Mouse (Mus musculus) embryonic fibroblast, embryonic 13.5 days (primary cell): Measurements from ENCODE around the gene Spata20. TPM values are rescaled to one million over a fixed set of nuclear protein-coding genes. Genes with fewer than 3 reads are reported as not detected.

Experiments used
- H3K27ac ChIP-seq: 2 replicates; pipeline ENCODE4 v1.5.1; 2012; ENCODE audit warnings: low read length, control low read depth, inconsistent platforms; ENCODE audit not compliant: insufficient read depth
- H3K4me1 ChIP-seq: 2 replicates; pipeline ENCODE4 v1.6.1; 2011; ENCODE audit warnings: low read length; ENCODE audit not compliant: control insufficient read depth, insufficient read depth
- H3K4me3 ChIP-seq: 2 replicates; pipeline ENCODE4 v1.5.1; 2011; ENCODE audit warnings: mild to moderate bottlenecking, control low read depth, low read length; ENCODE audit not compliant: insufficient read depth
- CTCF ChIP-seq: IDR thresholded peaks from 2 replicates; pipeline ENCODE4 v1.5.1; 2011; ENCODE audit warnings: mild to moderate bottlenecking, control low read depth, low read length, moderate library complexity, borderline replicate concordance; ENCODE audit not compliant: insufficient read depth
- POLR2A ChIP-seq: IDR thresholded peaks from 2 replicates; pipeline ENCODE4 v1.6.1; 2011; ENCODE audit warnings: low read depth, mild to moderate bottlenecking, control low read depth, low read length, moderate library complexity
- polyA plus RNA-seq: library from polyadenylated mRNA; stranded (reverse); fragments of >200 nt; gene quantifications from 2 replicates; pipeline ENCODE4 v1.2.4, GENCODE M21; 2011; ENCODE audit warnings: low read depth; ENCODE audit not compliant: missing spikeins, insufficient read length

The Spata20 gene
- polyA plus RNA-seq, 1 experiment = not detected

DNA sequence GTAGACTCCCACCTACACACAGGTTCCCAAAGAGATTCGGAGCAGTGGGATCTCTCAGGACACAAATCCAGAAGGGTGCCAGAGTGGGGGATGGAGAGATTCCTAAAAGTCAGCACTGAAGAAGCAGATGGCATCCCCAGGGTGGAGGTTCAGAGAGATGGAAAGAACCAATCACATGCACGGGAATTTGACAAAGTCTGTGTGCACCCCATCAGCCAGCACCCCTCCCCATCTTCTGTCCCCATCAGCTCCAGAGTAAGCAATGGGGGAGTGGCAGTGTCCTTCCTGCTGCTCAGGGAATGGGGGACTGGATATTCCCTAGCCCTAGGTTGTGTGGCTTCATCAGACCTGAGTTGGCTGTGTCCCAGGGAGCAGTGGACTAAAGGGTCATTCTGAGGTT, 13.1 kb upstream of the Spata20 start:
- Histone ChIP-seq H3K4me1 (0 out of 2 replicates have a peak, but pooled peaks cover 5% of the 10 kb centered on the region), H3K27ac (no peak overlapping the region), H3K4me3 (no peak overlapping the region)
- TF ChIP-seq CTCF (no peak), POLR2A (no peak)

DNA sequence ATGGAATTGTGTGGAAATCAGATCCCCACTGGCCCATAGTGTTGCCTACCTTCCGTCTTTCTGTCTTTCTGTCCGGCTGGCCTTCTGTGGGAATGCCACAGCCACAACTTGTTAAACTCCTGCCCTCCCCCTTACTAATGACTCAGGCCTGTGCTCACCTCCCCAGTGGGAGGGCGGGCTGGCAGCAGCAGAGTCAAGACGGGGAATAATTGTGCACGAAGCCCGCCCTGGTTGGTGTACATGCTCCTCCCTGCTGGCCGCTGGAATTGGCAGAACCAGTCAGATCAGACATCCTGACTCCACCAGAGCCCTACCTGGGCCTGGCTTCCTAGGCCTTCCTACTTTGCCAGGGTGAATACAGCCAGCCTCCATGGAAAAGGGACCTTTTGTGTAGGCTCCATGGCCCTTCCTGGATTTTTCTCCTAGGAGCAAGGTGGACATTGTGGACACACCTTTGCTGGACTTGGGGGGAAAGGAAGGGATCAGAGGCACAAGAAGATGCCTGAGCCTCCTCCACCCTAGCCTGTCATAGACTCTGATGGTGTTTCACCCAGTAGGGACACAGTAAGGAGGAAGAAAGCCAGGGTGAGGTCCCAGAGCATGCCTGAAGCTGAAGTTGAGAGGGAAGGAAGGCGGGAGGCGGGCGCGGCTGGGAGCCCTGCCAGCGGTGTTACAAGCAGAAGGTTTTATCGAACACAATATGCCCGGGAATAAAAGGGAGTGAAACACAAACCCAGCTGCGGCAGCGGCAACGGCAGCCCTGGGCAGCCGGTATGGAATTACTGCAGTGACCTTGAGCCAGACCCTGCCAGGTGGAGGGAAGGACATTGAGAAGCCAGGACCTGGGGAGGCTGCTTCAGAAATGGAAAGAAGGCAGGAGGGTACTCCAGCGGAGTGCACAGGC, 12.4 kb upstream of the Spata20 start:
- no peak overlapping the region for H3K4me3 ChIP-seq
- H3K4me1 ChIP-seq = 0 out of 2 replicates have a peak, but pooled peaks cover 5% of the 10 kb centered on the region
- 0 out of 2 replicates have a peak, but pooled peaks have one; percentile 34 for TF ChIP-seq POLR2A
- no peak for TF ChIP-seq CTCF
- no peak overlapping the region for H3K27ac ChIP-seq

DNA sequence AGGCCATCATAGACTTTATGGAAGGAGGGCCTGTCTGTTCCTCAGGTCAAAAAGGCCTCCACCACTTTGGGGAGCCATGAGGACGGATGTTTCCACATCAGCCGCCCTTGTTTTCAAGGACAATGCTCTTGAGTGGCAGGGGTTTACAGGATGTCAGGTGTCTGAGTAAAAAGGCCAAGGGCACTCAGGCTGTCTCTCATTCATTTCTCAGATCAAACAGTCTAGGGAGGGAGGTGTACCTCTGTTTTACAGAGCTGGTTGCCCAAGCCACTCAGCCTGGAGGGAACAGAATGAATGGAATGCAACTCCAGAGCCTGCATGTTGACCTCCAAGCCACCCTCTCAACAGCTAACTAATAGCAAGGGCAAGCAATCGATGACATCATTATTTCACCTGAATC, 9.4 kb upstream of the Spata20 start:
- TF ChIP-seq CTCF (no peak), POLR2A (no peak)
- Histone ChIP-seq H3K4me3 (no peak overlapping the region), H3K4me1 (0 out of 2 replicates have a peak, but pooled peaks cover 5% of the 10 kb centered on the region), H3K27ac (no peak overlapping the region)

DNA sequence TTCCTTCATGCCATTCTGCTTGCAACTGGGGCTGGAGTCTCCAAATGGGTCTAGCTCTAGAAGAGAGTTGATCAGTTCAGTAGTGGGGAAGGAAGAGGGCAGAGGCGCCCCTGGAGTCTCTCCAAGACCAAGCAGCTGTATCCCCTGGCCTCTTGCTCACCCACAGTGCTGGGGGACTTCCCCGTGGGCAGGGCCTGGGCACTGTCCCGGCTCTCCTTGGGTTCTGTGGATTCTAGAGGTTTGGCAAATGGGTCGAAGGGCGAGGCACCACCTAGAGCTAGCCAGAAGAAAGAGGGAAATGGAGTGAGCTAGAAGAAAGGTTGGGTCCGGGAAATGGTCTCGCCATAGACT, 5.7 kb upstream of the Spata20 start:
- Histone ChIP-seq H3K4me3 (no peak overlapping the region), H3K4me1 (no peaks in the 10 kb centered on the region), H3K27ac (no peak overlapping the region)
- TF ChIP-seq POLR2A = no peak
- TF ChIP-seq CTCF = no peak

DNA sequence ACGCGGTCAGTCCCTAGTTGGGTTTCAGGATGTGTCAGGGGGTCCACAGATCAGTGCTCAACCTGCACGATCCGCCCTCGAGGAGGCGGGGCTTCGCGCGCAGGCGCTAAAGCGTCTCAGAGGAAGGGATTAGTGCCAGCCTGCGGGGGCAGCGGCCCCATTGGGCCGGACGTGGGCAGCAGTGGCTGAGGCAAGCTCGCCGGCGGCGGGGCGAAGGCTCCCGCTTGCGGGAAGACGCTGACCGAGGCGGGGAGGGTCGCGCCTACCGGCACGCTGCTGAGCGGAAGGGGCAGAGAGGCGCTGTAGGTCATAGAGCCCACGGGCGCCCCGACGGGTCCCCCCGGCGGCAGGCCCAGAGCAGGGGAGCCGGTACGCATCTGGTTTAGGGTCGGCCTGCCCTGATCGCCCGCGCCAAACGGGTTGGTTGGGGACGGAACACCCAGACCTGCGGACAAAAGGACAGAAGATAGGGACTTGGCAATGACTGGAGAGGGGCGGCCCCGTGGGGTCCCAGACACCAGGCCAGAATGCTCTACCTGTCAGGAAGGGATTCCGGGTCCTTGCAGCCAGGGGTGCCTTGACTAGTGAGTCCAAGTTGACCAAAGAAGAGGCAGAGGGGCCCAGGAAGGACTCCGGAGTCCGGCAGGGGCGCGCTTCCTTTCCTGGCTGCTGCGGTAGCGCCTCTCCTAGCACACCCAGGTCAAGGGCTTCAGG, 5.2 kb upstream of the Spata20 start:
- Histone ChIP-seq H3K4me3 (peak overlapping the region; percentile 14; the same call in 1 of the 2 replicates), H3K27ac (no peak overlapping the region)
- no peak for TF ChIP-seq CTCF
- TF ChIP-seq POLR2A = peak; percentile 41; the same call in 1 of the 2 replicates

DNA sequence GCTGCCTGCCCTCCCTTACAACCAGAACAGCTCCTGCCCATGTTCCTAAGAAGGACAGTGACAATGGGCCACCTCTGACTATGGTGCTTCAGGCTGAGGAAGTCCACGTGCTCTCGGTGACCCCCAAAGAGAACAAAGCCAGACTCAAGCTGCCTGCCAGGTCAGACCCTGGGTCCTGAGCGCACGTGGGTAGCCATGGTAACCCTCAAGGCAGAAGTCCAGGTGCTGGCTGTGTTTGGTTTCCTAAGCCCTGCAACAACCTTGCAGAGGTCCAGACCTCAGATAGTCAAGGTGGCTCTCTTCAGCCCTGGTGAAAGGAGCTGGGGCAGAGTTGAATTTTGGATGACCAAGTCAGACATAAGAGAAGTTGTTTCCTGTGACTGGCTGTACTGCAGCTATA, 3.8 kb upstream of the Spata20 start:
- no peaks in the 10 kb centered on the region for H3K4me1 ChIP-seq
- no peak overlapping the region for H3K27ac ChIP-seq
- TF ChIP-seq CTCF (no peak), POLR2A (no peak)
- H3K4me3 ChIP-seq = no peak overlapping the region

More for the DNA sequence above, 5.2 kb upstream of the Spata20 start:
- no peaks in the 10 kb centered on the region for H3K4me1 ChIP-seq

DNA sequence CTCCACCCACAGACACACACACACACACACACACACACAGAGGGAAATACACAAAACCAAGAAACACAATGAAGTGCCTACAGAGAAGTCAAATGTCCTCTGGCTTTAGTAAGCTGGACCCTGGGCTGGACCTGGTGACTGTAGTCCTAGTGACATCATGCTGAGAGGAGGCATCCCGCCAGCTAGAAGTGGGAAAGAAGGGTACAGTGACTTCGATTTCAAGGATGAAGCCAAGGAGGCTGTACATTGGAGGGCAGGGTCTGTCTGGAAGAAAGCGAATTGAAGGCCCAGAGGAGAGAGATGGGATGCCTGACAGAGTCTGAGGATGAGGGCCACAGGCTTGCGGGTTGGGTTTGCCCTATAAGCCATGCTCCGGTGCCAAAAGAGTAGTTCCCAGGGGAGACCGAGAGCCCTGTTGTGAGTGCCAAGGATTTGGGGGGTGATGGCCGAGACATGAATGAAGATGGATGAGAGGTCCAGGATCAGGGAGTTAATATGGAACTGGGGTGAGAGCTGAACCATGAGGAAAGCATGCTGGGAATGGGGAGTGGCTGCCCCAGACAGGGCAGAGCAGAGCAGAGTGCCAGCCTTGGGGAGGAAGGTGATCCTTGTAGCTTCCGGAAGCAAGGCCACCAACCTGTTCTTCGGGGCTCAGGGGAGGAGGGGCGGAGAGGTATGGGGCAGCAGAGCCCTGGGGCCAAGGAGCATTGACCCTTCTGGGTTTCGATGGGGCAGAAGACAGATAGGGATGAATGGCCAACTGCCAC, 3.0 kb upstream of the Spata20 start:
- no peak for TF ChIP-seq POLR2A
- TF ChIP-seq CTCF = no peak
- Histone ChIP-seq H3K27ac (no peak overlapping the region), H3K4me1 (no peaks in the 10 kb centered on the region), H3K4me3 (no peak overlapping the region)

DNA sequence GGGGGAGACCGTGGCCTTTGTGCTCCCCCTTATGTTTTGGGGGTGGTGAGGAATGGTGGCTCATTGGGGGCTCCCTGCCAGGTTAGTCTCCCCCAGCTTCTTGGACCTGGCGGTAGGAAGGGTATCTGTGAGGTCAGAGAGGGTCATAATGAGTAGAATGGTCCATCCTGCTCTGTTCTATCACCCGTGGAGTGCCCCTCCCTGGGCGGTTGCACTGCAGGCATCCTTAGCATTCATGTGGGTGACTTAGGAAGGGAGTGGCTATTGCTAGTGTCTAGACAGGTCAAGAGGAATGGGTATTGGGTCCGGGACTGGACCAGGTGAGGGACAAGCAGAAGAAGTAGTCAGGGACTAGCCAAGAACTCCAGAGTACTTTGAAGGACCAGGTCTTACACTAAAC, 756 bp downstream of the Spata20 start:
- no peaks in the 10 kb centered on the region for H3K4me1 ChIP-seq
- TF ChIP-seq POLR2A (no peak), CTCF (no peak)
- no peak overlapping the region for H3K4me3 ChIP-seq
- H3K27ac ChIP-seq = no peak overlapping the region

DNA sequence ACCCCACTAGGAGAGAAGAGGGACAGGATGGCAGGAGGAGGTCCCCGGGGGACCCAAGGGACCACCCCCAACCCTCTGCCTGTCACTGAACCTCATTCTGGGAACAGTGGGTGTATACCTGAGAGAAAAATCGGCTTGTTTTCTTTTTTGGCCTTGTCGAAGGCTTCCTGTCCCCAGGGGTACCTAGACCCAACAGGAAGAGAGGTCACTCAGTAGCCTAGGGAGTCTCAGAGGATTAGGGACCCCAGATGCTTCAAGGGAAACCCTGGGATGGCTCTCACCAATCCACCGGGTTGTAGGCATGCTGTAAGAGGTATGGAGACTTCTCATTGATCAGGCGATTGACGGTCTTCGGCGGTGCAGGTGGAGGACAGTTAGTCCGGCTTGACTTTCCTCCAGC, 1.3 kb downstream of the Spata20 start:
- Histone ChIP-seq H3K4me3 (no peak overlapping the region), H3K27ac (no peak overlapping the region), H3K4me1 (no peaks in the 10 kb centered on the region)
- no peak for TF ChIP-seq POLR2A
- no peak for TF ChIP-seq CTCF
